Mouse (Mus musculus): ENCODE results near the gene Cfap36.
A peak's percentile ranks its signal among the peaks of the same experiment; 100 is the strongest.

Cfap36 gene

GRCm38 (mm10) chr11:29173706-29174436, 73.3 kb downstream of the Cfap36 start:
- no peak for DNase-seq

- peak; percentile 62 for DNase-seq
Observed at GRCm38 (mm10) chr11:29173125-29173631, 74.0 kb downstream of the Cfap36 start.

GRCm38 (mm10) chr11:29172563-29173124, 74.6 kb downstream of the Cfap36 start, which contains the start of gene Ppp4r3b:
TSS of gene Ppp4r3b (plus strand) at chr11:29172890.
- DNase-seq = peak; percentile 99

- peak; percentile 74 for DNase-seq
Observed at GRCm38 (mm10) chr11:29171959-29172391, 75.2 kb downstream of the Cfap36 start.

Measured in kidney, postnatal 14 days (tissue).